Mouse (Mus musculus): ENCODE data around the gene Dusp1.
A peak's percentile ranks its signal among the peaks of the same experiment; 100 is the strongest.

DNA sequence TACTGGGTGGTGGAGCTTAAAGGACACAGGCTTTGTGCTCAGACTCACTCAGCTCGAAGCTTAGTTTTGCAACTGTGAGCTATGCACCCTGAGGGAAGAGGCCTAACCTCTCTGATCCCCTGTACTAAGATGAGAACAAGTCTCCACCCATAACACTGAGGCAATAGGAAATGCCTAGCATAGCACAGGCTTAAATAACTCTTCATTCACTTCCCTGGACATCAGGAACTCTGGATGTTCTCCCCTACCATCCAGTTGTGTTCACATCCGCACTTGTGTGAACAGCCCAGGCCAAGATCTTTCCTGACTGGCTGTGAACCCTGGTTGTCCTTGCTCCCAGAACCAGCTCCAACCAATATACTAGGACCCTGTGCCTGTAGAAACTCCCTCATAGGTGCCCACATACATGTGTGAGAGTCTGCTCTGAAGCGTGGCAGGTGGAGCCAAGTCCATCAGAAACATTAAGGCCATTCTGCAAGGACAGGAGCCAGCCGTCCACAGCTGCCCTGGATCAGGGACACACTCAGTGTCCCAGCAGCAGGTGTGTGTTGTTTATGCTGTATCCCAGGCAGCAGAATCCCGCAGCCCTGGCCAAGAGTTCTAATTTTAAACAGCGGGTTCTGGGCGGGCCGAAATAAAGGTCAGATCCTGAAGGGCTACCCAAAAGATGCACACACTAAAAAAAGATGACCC is 73.1 kb downstream of the Dusp1 start:
- TF ChIP-seq POLR2A (IDR thresholded peaks at IDR 0.05; ENCODE audit: insufficient read length, low read depth) (no peak), USF1 (IDR thresholded peaks at IDR 0.05; ENCODE audit: low read depth) (no peak), MAX (IDR thresholded peaks at IDR 0.05; ENCODE audit: low read depth) (no peak), TCF12 (IDR thresholded peaks at IDR 0.05; ENCODE audit: insufficient read depth, poor library complexity, severe bottlenecking) (peak; percentile 82), CEBPB (IDR thresholded peaks at IDR 0.05; ENCODE audit: insufficient read depth, poor library complexity, severe bottlenecking) (0 out of 2 replicates have a peak, but pooled peaks have one; percentile 15), MYOD1 (IDR thresholded peaks at IDR 0.05; ENCODE audit: control insufficient read depth in 1 of 3, insufficient read length in 2 of 3, low read depth in 2 of 3) (peak; percentile 79 to 97 (median 83)), E2F4 (IDR thresholded peaks at IDR 0.05; ENCODE audit: insufficient read depth) (no peak), MYOG (IDR thresholded peaks at IDR 0.05; ENCODE audit: control insufficient read depth in 1 of 3, insufficient read depth in 1 of 3, insufficient read length in 2 of 3, low read depth in 2 of 3) (peak; percentile 81 to 95 (median 94)), SRF (IDR thresholded peaks at IDR 0.05; ENCODE audit: control insufficient read depth, insufficient read length, low read depth) (no peak), POLR2AphosphoS2 (IDR thresholded peaks at IDR 0.05; ENCODE audit: insufficient read length, low read depth) (no peak), REST (IDR thresholded peaks at IDR 0.05; ENCODE audit: insufficient read depth, insufficient read length) (no peak), TCF3 (IDR thresholded peaks at IDR 0.05; ENCODE audit: insufficient read length, low read depth) (peak; percentile 79)

All from myocyte (in vitro differentiated cells).